Mouse (Mus musculus) forebrain, embryonic 16.5 days (tissue): ENCODE measurements around the gene Pip4k2c. TPM values are rescaled to one million over a fixed set of nuclear protein-coding genes. Genes with fewer than 3 reads are reported as not detected.
"Not testable (repeated sequence)": the region's sequence is repeated elsewhere in the genome, so short reads cannot be mapped to it uniquely, and the experiment has no call there.

Experiments
- ATAC-seq: fragments of 200-750 bp; cut with Nextera tagmentation; 2 replicates; pipeline ENCODE4 v1.8.0; 2017; ENCODE audit warnings: mild to moderate bottlenecking, moderate library complexity
- H3K27ac ChIP-seq: fragments of 300-500 bp; sonication (generic); 2 replicates; pipeline ENCODE4 v1.5.1; 2014; ENCODE audit warnings: low read length, control low read depth
- H3K27me3 ChIP-seq: fragments of 300-500 bp; sonication (generic); replicated peaks from 2 replicates; pipeline ENCODE4 v1.6.1; 2014; ENCODE audit warnings: low read length; ENCODE audit not compliant: control insufficient read depth, insufficient read depth
- H3K36me3 ChIP-seq: fragments of 300-500 bp; sonication (generic); 2 replicates; pipeline ENCODE4 v1.6.1; 2014; ENCODE audit not compliant: control insufficient read depth, insufficient read depth
- H3K4me1 ChIP-seq: fragments of 300-500 bp; sonication (generic); replicated peaks from 2 replicates; pipeline ENCODE4 v1.6.1; 2014; ENCODE audit warnings: low read length; ENCODE audit not compliant: control insufficient read depth, insufficient read depth
- H3K4me2 ChIP-seq: fragments of 300-500 bp; sonication (generic); 2 replicates; pipeline ENCODE4 v1.6.1; 2014; ENCODE audit warnings: mild to moderate bottlenecking, low read length, control low read depth
- H3K4me3 ChIP-seq: fragments of 300-500 bp; sonication (generic); replicated peaks from 2 replicates; pipeline ENCODE4 v1.5.1; 2014; ENCODE audit warnings: mild to moderate bottlenecking, low read length, control low read depth
- H3K9ac ChIP-seq: fragments of 300-500 bp; sonication (generic); replicated peaks from 2 replicates; pipeline ENCODE4 v1.6.1; 2014; ENCODE audit warnings: low read depth, low read length, control low read depth
- H3K9me3 ChIP-seq: fragments of 300-500 bp; sonication (generic); 2 replicates; pipeline ENCODE4 v1.6.1; 2016; ENCODE audit warnings: low read length; ENCODE audit not compliant: control insufficient read depth
- WGBS: fragments of 180-500 bp; shearing (Covaris S2); extraction: QIAGEN DNeasy Blood & Tissue Kit; methylation state at CpG from one replicate; pipeline ENCODE4 v1.1.7; 2014; 5-methylcytosine and 5-hydroxymethylcytosine counted together
- polyA plus RNA-seq: library from polyadenylated mRNA; unstranded; fragments of >200 nt; fragmentation: Nextera tagmentation; extraction: Ambion mirVana; gene quantifications from 2 replicates; pipeline ENCODE4 v1.2.1, GENCODE M21; 2015

The Pip4k2c gene
- polyA plus RNA-seq, 1 experiment from 2014 or later = 26.7 TPM

- peaks cover 5% of the 10 kb centered on the region for H3K4me1 ChIP-seq
- H3K27me3 ChIP-seq = no peaks in the 10 kb centered on the region
- no peak for ATAC-seq
- no peak overlapping the region for H3K9ac ChIP-seq
- no peak overlapping the region for H3K27ac ChIP-seq
- no peaks in the 10 kb centered on the region for H3K36me3 ChIP-seq
- no peak overlapping the region for H3K4me2 ChIP-seq
- H3K9me3 ChIP-seq = no peaks in the 10 kb centered on the region
- H3K4me3 ChIP-seq = no peak overlapping the region
- 77% methylated on average over 3 of the region's 3 CpGs for WGBS
Observed at GRCm38 (mm10) chr10:127160728-127161127, 50.7 kb downstream of the Pip4k2c start.

GRCm38 (mm10) chr10:127160081-127160480 lies 51.3 kb downstream of the Pip4k2c start:
- H3K4me2 ChIP-seq = no peak overlapping the region
- no peaks in the 10 kb centered on the region for H3K36me3 ChIP-seq
- H3K27ac ChIP-seq = no peak overlapping the region
- no peaks in the 10 kb centered on the region for H3K9me3 ChIP-seq
- no peak overlapping the region for H3K9ac ChIP-seq
- H3K4me3 ChIP-seq = no peak overlapping the region
- peaks cover 5% of the 10 kb centered on the region for H3K4me1 ChIP-seq
- WGBS = 76% methylated on average over 9 of the region's 9 CpGs
- ATAC-seq = no peak
- H3K27me3 ChIP-seq = no peaks in the 10 kb centered on the region

GRCm38 (mm10) chr10:127158471-127158870 lies 52.9 kb downstream of the Pip4k2c start:
- Histone ChIP-seq H3K27ac (no peak overlapping the region), H3K9me3 (no peaks in the 10 kb centered on the region), H3K4me1 (no peaks in the 10 kb centered on the region), H3K4me2 (no peak overlapping the region), H3K9ac (no peak overlapping the region), H3K4me3 (no peak overlapping the region), H3K36me3 (no peaks in the 10 kb centered on the region), H3K27me3 (no peaks in the 10 kb centered on the region)
- 75% methylated on average over 3 of the region's 3 CpGs for WGBS
- no peak for ATAC-seq

GRCm38 (mm10) chr10:127156511-127156910 lies 54.9 kb downstream of the Pip4k2c start:
- Histone ChIP-seq H3K4me1 (no peaks in the 10 kb centered on the region), H3K9ac (no peak overlapping the region), H3K4me3 (no peak overlapping the region), H3K4me2 (no peak overlapping the region), H3K27me3 (no peaks in the 10 kb centered on the region), H3K36me3 (no peaks in the 10 kb centered on the region), H3K9me3 (no peaks in the 10 kb centered on the region), H3K27ac (no peak overlapping the region)
- ATAC-seq = no peak
- 93% methylated on average over 1 of the region's 1 CpGs for WGBS

GRCm38 (mm10) chr10:127156089-127156488 lies 55.3 kb downstream of the Pip4k2c start:
- H3K9ac ChIP-seq = no peak overlapping the region
- ATAC-seq = no peak
- no peaks in the 10 kb centered on the region for H3K36me3 ChIP-seq
- WGBS = 98% methylated on average over 1 of the region's 1 CpGs
- H3K27ac ChIP-seq = no peak overlapping the region
- H3K4me2 ChIP-seq = no peak overlapping the region
- no peaks in the 10 kb centered on the region for H3K9me3 ChIP-seq
- no peak overlapping the region for H3K4me3 ChIP-seq
- H3K4me1 ChIP-seq = no peaks in the 10 kb centered on the region
- H3K27me3 ChIP-seq = no peaks in the 10 kb centered on the region

GRCm38 (mm10) chr10:127154652-127155051 lies 56.7 kb downstream of the Pip4k2c start:
- Histone ChIP-seq H3K27ac (no peak overlapping the region), H3K4me3 (no peak overlapping the region), H3K36me3 (no peaks in the 10 kb centered on the region), H3K4me2 (no peak overlapping the region), H3K4me1 (no peaks in the 10 kb centered on the region), H3K27me3 (no peaks in the 10 kb centered on the region), H3K9me3 (no peaks in the 10 kb centered on the region), H3K9ac (no peak overlapping the region)
- WGBS = 86% methylated on average over 5 of the region's 5 CpGs
- ATAC-seq = no peak

- WGBS = 94% methylated on average over 2 of the region's 2 CpGs
- Histone ChIP-seq H3K36me3 (no peaks in the 10 kb centered on the region), H3K27me3 (no peaks in the 10 kb centered on the region), H3K4me3 (no peak overlapping the region), H3K4me2 (no peak overlapping the region), H3K4me1 (no peaks in the 10 kb centered on the region), H3K9ac (no peak overlapping the region), H3K27ac (no peak overlapping the region), H3K9me3 (no peaks in the 10 kb centered on the region)
- ATAC-seq = no peak
Observed at GRCm38 (mm10) chr10:127154241-127154640, 57.1 kb downstream of the Pip4k2c start.

- no peaks in the 10 kb centered on the region for H3K36me3 ChIP-seq
- no peaks in the 10 kb centered on the region for H3K27me3 ChIP-seq
- no peak overlapping the region for H3K4me2 ChIP-seq
- WGBS = 94% methylated on average over 7 of the region's 7 CpGs
- H3K9ac ChIP-seq = no peak overlapping the region
- H3K4me3 ChIP-seq = no peak overlapping the region
- no peak for ATAC-seq
- H3K4me1 ChIP-seq = no peaks in the 10 kb centered on the region
- H3K27ac ChIP-seq = no peak overlapping the region
- H3K9me3 ChIP-seq = no peaks in the 10 kb centered on the region
Observed at GRCm38 (mm10) chr10:127153323-127153722, 58.1 kb downstream of the Pip4k2c start.

- not testable (repeated sequence) for H3K4me3 ChIP-seq, H3K36me3 ChIP-seq, ATAC-seq, H3K9ac ChIP-seq, H3K27ac ChIP-seq, H3K4me2 ChIP-seq, H3K27me3 ChIP-seq, H3K4me1 ChIP-seq, H3K9me3 ChIP-seq
- WGBS = 83% methylated on average over 10 of the region's 10 CpGs
Observed at GRCm38 (mm10) chr10:127152556-127152955, 58.8 kb downstream of the Pip4k2c start.

- H3K4me1 ChIP-seq, H3K27ac ChIP-seq, H3K4me2 ChIP-seq, H3K9me3 ChIP-seq, H3K9ac ChIP-seq, H3K27me3 ChIP-seq, H3K4me3 ChIP-seq, ATAC-seq, H3K36me3 ChIP-seq: not testable (repeated sequence)
- WGBS = 85% methylated on average over 3 of the region's 3 CpGs
Observed at GRCm38 (mm10) chr10:127151233-127151632, 60.2 kb downstream of the Pip4k2c start.
